Mouse (Mus musculus): ENCODE data around the gene Tanc2.

GRCm38 (mm10) chr11:105549164-105550121 lies 40.3 kb upstream of the Tanc2 start:
- TF ChIP-seq CTCF (IDR thresholded peaks at IDR 0.05; ENCODE audit: low read depth) (no peak), EP300 (IDR thresholded peaks at IDR 0.05; ENCODE audit: low read depth) (no peak)

Measured in heart, postnatal 0 days (tissue).